Mouse (Mus musculus) embryo, embryonic 10.5 days (tissue): ENCODE data around the gene Por.
A peak's percentile ranks its signal among the peaks of the same experiment; 100 is the strongest.

Source experiments
- DNase-seq: peaks from one replicate; pipeline ENCODE4 v3.0.0-alpha.2; 2015; ENCODE audit warnings: low spot score

The Por gene

GRCm38 (mm10) chr5:135727871-135728270 is 58.0 kb downstream of the Por start:
- DNase-seq, result no peak

DNA sequence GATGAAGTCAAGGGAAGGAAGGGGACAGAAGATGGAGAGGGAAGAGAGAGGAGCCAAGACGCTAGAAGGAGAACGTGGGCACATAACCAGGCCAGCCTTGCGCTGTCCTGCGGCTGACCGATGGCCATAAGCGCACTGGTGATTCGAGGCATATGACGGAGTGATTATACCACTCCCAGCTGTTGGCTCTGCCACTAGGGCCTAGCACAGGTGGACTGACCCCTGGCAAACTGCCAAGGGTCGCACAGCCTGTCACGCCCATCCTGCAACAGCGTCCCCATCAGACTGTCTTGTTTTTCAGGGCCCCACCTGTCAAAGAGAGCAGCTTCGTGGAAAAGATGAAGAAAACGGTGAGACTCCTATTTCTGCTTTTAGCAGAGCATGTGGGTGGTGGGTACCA is 58.5 kb downstream of the Por start:
- DNase-seq, result no peak

DNA sequence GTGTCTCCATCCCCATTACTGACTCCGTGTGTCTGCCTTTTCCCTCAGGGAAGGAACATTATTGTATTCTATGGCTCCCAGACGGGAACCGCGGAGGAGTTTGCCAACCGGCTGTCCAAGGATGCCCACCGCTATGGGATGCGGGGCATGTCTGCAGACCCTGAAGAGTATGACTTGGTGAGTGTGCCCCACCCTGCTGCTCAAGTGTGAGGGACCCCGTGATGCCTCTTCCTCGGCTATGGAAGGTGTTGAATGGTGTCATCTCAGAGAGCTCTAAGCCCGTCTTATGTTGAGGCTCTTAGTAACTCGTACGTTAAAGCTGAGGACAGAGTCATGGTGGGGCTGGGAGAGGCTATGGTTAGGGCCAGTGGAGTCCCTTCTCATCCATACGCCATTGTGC is 59.5 kb downstream of the Por start:
- no peak for DNase-seq

DNA sequence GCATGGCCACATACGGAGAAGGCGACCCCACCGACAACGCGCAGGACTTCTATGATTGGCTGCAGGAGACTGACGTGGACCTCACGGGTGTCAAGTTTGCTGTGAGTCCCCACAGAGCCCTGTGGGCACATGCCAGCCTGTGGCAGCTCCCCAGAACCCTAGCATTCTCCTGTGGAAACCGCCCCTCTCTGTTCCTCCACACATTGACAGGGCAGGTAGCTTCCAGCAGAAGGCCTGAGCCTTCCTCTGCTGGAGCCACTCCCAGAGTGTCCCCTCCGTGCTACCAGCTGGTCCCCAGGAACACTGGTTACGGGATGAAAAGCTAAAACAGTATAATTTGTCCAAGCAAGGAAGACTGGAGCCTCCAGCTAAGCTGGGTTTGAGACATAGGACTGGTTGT is 60.4 kb downstream of the Por start:
- no peak for DNase-seq

DNA sequence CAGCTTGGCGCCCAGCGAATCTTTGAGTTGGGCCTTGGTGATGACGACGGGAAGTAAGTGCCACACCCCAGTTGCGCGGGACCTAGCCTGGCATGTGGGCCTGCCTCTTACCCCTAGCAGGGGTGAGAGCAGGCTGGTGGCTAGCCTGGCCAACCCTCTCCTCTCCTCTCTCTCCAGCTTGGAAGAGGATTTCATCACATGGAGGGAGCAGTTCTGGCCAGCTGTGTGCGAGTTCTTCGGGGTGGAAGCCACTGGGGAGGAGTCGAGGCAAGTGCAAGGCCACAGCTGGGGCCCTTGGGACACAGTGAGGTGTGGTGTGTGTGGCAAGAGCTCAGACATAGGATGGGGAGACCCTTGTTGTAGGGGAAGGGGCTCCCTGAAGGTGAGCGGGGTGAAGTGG is 61.1 kb downstream of the Por start:
- no peak for DNase-seq

DNA sequence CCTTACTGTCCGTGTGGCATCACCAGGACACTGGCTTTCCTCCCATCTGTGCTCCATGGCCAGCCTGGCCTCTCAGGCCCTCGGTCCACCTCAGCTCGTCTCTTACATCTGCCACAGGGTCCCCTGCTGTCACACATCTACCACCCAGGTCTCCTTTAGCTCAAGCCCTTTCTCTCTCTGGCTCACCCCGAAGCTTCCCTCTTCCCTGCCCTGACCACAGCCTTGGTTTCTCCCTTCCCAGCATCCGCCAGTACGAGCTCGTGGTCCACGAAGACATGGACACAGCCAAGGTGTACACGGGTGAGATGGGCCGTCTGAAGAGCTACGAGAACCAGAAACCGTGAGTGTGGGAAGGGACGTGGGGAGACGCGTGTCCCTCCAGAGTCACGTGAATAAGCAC is 61.5 kb downstream of the Por start:
- no peak for DNase-seq

- DNase-seq, result no peak
Observed at GRCm38 (mm10) chr5:135733071-135733470, 63.2 kb downstream of the Por start.

DNA sequence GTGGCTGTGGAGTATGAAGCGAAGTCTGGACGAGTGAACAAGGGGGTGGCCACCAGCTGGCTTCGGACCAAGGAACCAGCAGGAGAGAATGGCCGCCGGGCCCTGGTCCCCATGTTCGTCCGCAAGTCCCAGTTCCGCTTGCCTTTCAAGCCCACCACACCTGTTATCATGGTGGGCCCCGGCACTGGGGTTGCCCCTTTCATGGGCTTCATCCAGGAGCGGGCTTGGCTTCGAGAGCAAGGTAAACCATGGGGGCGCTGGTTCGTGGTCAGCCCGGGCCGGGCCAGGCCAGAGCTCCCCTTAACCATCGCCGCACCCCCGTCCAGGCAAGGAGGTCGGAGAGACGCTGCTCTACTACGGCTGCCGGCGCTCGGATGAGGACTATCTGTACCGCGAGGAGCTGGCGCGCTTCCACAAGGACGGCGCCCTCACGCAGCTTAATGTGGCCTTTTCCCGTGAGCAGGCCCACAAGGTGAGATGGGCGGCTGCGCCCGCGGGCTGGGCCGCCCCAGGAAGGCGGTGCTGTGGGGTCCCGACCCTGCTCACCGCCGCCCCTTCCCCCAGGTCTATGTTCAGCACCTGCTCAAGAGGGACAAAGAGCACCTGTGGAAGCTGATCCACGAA is 64.3 kb downstream of the Por start:
- DNase-seq, result no peak

GRCm38 (mm10) chr5:135735741-135736140 is 65.9 kb downstream of the Por start:
- DNase-seq, result no peak

- no peak for DNase-seq
Observed at GRCm38 (mm10) chr5:135736544-135736943, 66.7 kb downstream of the Por start.

DNA sequence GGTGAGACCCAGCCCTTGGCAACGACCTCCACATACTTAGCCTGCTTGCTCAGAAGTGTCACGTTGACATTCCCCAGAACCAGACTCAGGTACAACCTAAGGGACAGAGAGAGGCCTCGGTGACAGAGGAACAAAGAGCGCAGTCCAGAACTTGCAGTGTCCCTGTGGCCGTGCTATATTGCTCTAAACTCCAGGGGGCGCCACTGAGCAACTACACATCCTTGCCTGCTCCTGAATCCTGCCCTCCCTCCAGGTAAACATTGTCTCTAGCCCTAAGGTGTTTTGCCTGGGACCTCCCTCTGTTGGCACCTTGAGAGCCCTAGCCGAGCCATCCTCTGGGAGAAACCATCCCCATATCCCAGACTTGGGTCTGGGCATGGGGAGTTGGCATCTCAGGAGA is 67.3 kb downstream of the Por start:
- DNase-seq, result peak; percentile 18

DNA sequence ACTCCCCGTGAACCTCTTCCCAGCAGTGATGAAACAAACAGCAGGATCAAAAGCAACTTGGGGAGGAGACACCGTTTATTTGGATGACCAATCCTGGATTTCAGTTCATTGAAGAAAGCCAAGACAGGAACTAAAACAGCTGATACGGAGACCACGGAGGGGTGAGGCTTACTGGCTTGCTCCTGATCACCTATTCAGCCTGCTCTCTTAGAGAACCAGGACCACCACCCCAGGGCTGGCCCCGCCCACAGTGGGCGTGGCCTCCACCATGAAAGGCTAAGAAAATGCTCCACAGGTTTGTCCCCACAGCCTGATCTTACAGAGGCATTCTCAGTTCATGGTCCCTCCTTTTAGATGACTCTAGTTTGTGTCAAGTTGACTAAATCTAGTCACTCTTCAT is 68.4 kb downstream of the Por start:
- peak; percentile 20 for DNase-seq

DNA sequence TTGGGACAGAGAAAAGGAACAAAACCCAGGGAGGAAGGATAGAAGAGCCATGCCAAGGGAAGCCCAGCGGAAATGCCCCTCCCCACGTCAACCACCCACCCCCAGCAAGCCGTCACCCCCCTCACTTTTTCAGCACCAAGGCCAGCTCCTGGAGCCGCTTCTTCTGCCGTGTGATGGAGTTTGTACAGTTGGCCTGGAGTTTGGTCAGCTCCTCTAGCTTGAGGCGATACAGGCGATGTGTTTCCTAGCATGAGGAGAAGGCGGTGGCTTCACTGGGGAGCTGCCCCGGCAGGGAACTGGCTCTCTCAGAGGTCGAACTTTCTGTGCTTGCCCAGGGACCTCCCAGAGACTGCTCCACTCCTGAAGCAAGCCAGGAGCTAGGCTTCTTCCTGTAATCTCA is 72.3 kb downstream of the Por start:
- peak; percentile 26 for DNase-seq

GRCm38 (mm10) chr5:135742941-135743740 is 73.3 kb downstream of the Por start:
- DNase-seq, result peak; percentile 73

DNA sequence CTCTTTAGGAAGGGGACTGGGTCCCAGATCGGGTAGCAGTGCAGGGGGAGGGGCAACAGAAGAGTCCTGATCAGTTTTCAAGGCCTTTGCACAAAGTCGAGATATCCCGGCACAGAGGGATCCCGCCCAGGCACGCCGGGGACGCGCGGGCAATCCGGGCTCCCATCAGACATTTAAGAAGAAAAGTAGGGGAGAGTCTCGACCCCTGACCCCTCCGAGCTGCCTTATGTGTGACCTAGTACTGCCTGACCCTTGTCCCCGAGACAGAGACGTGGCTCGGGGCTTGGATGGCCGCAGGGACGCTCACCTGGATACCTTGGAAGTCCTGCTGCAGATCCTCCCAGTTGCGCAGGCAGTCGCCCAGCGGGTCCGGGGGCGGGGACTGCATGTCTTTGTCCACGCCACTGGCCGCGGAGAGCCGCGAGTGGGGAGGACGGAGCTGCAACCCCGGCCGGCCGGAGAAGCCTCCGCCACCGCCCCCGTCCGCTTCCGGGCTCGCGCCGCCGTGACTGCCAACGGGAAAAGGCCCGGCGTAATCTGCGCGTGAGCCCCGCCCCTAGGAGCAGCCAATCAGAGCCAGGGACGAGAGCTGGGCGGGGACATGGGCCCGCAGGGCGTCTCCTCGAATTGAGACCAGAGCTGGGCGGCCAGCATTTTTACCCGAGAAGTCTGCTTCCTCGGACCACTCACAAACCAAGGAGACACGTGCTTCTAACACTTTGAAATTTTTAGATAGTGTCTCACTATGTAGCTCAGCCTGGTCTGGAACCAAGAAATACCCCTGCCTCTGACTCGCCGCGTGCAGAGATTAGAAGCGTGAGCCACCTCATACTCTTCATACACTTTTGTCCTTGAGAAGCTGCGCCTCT is 74.1 kb downstream of the Por start, which contains the start of gene Tmem120a:
Gene Tmem120a, minus strand, starts transcription at position 708 of the 869 bp plus-strand sequence.
- peak; percentile 97 for DNase-seq

DNA sequence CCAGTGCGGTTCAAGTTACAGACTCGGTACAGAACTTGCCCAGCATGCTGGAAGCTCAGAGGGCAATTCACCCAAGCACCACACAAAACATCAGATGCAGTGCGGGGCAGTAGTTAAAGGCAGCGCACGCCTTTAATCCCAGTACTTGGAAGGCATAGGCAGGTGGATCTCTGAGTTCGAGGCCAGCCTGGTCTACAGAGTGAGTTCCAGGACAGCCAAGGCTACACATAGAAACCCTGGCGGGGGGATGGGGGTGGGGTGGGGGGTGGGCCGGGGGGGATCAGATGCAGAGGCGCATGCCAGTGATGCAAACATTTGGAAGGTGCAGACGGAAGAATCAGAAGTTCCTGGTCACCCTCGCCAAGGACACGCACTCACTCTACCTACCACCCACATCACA is 74.9 kb downstream of the Por start:
- no peak for DNase-seq

DNA sequence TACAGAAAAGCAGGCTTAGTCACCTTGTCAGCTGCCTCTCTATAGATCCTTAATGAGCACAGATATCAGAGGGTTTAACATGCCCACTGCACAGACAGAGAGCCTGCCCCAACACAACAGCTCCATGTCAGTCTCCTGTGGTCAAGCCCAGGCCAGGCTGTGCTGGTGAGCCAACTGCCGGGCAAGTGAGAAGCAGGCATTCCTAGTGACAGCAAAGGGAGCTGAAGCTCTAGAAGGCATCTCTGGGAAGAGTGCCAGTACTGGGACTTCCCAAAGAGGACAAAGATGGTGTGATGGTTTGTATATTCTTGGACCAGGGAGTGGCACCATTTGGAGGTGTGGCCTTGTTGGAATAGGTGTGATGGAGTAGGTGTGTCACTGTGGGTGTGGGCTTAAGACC is 81.2 kb downstream of the Por start:
- DNase-seq, result no peak

GRCm38 (mm10) chr5:135751595-135751994 is 81.8 kb downstream of the Por start:
- no peak for DNase-seq

- DNase-seq, result no peak
Observed at GRCm38 (mm10) chr5:135761881-135762280, 92.0 kb downstream of the Por start.

- peak; percentile 89 for DNase-seq
Observed at GRCm38 (mm10) chr5:135763526-135763925, 93.7 kb downstream of the Por start.

DNA sequence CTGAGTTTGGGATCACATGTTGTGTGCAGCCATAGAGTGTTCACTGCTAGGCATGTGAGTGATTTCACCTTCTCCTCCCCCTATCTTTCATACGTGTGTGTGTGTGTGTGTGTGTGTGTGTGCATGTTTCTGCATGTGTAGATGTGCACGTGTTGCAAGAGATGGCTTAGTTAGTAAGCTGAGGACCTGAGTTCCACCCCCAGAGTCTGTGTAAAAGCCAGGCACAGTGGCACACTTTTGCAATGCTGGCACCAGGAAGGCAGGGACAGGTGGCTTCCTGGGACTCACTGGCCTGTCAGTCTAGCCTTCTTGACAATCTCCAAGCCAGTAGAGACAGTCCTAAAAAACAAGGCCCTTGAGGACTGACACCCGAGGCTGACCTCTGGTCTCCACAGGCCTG is 95.1 kb downstream of the Por start:
- DNase-seq, result no peak

DNA sequence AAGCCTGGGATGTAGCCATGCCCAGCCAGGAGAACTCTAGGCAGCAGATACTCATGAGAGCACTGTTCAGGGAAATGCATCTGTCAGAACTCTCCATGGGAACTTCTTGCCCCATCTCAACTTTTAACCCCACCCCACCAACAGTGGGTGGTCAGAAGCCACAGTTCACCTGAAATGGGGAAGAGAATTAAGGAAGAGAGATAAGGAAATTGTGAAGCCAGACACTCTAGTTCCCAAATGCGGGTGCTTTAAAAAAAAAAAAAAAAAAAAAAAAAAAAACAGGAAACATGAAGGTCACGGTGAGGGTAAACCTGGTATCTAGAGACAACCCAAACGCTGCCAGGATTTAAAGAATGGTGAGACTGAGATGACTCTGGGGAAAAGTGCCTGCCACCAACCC is 102.7 kb downstream of the Por start:
- DNase-seq, result no peak

- no peak for DNase-seq
Observed at GRCm38 (mm10) chr5:135776546-135776945, 106.7 kb downstream of the Por start.
